Mouse (Mus musculus) CH12.LX (cell line): ENCODE measurements around the gene Serpinb6c. TPM values are rescaled to one million over a fixed set of nuclear protein-coding genes. Genes with fewer than 3 reads are reported as not detected.

ENCODE experiments used
- DNase-seq: peaks from one replicate; pipeline ENCODE4 v3.0.0-alpha.2; 2013; ENCODE audit errors: extremely low read depth
- H3K27ac ChIP-seq: 2 replicates; pipeline ENCODE4 v1.5.1; 2012; ENCODE audit warnings: low read depth, mild to moderate bottlenecking, control low read depth, moderate library complexity; ENCODE audit not compliant: insufficient read depth
- H3K27me3 ChIP-seq: replicated peaks from 2 replicates; pipeline ENCODE3; 2012; ENCODE audit warnings: inconsistent platforms
- H3K36me3 ChIP-seq, 2 experiments: replicated peaks in 1 of 2; 2 replicates each; pipeline versions ENCODE3 to v1.6.1; 2012; ENCODE audit warnings: inconsistent platforms in 1 of 2, low read length in 1 of 2, mild to moderate bottlenecking in 1 of 2, mixed read lengths in 1 of 2, moderate library complexity in 1 of 2; ENCODE audit not compliant: control insufficient read depth in 1 of 2, insufficient read depth in 1 of 2
- H3K4me1 ChIP-seq, 2 experiments: 2 replicates each; pipeline ENCODE4 v1.6.1; 2012; ENCODE audit warnings: inconsistent platforms in 1 of 2, moderate library complexity in 1 of 2; ENCODE audit not compliant: insufficient read depth in 2 of 2, control insufficient read depth in 1 of 2
- H3K4me2 ChIP-seq: 2 replicates; pipeline ENCODE4 v1.6.1; 2012; ENCODE audit warnings: low read depth, mild to moderate bottlenecking, control low read depth; ENCODE audit not compliant: poor library complexity, insufficient read depth, severe bottlenecking
- H3K4me3 ChIP-seq, 3 experiments: fragments of 150-350 bp in 1 of 3; sonication (generic) in 1 of 3; replicated peaks in 1 of 3; 2 replicates each; pipeline versions ENCODE3 to v1.5.1; 2011 to 2012; ENCODE audit warnings: low read depth in 2 of 3, low read length in 2 of 3, mild to moderate bottlenecking in 2 of 3, moderate library complexity in 2 of 3, control low read depth in 1 of 3, improper control_type of control experiment in 1 of 3, inconsistent platforms in 1 of 3, mixed read lengths in 1 of 3; ENCODE audit not compliant: poor library complexity in 1 of 3
- H3K79me2 ChIP-seq: replicated peaks from 2 replicates; pipeline ENCODE4 v1.6.1; 2012; ENCODE audit warnings: mild to moderate bottlenecking, moderate library complexity; ENCODE audit not compliant: control insufficient read depth, poor library complexity, insufficient read depth, severe bottlenecking; ENCODE audit errors: extremely low read depth
- H3K9ac ChIP-seq: 2 replicates; pipeline ENCODE4 v1.6.1; 2012; ENCODE audit warnings: low read depth, mild to moderate bottlenecking, control low read depth, moderate library complexity; ENCODE audit not compliant: insufficient read depth
- H3K9me3 ChIP-seq: replicated peaks from 2 replicates; pipeline ENCODE3; 2012; ENCODE audit warnings: low read length, inconsistent platforms, mixed read lengths
- CTCF ChIP-seq, 2 experiments: IDR thresholded peaks in 1 of 2; conservative IDR thresholded peaks in 1 of 2; 2 replicates each; pipeline ENCODE4 v1.5.1; 2011 to 2012; ENCODE audit warnings: low read depth in 2 of 2, low read length in 2 of 2, improper control_type of control experiment in 1 of 2, inconsistent platforms in 1 of 2, mild to moderate bottlenecking in 1 of 2, moderate library complexity in 1 of 2
- E2F4 ChIP-seq: IDR thresholded peaks from 2 replicates; pipeline ENCODE4 v1.6.1; 2011; ENCODE audit warnings: low read depth, low read length, improper control_type of control experiment; ENCODE audit not compliant: insufficient replicate concordance
- ELF1 ChIP-seq: IDR thresholded peaks from 2 replicates; pipeline ENCODE4 v1.6.1; 2014; ENCODE audit warnings: low read depth, mild to moderate bottlenecking, inconsistent platforms, low read length, improper control_type of control experiment
- EP300 ChIP-seq: IDR thresholded peaks from 2 replicates; pipeline ENCODE4 v1.6.1; 2011; ENCODE audit warnings: low read length, improper control_type of control experiment
- GABPA ChIP-seq: IDR thresholded peaks from 2 replicates; pipeline ENCODE4 v1.6.1; 2012; ENCODE audit warnings: low read depth, low read length, improper control_type of control experiment, inconsistent platforms; ENCODE audit not compliant: insufficient replicate concordance
- HCFC1 ChIP-seq: IDR thresholded peaks from 2 replicates; pipeline ENCODE4 v1.6.1; 2012; ENCODE audit warnings: low read depth, mild to moderate bottlenecking, inconsistent platforms, low read length, improper control_type of control experiment
- KAT2A ChIP-seq: IDR thresholded peaks from 2 replicates; pipeline ENCODE4 v1.6.1; 2012; ENCODE audit warnings: low read length, improper control_type of control experiment, inconsistent platforms; ENCODE audit not compliant: insufficient replicate concordance
- MAFK ChIP-seq: IDR thresholded peaks from 2 replicates; pipeline ENCODE4 v1.6.1; 2011; ENCODE audit warnings: low read length, improper control_type of control experiment; ENCODE audit not compliant: insufficient replicate concordance
- MAZ ChIP-seq: IDR thresholded peaks from 2 replicates; pipeline ENCODE4 v1.6.1; 2012; ENCODE audit warnings: low read depth, mild to moderate bottlenecking, inconsistent platforms, low read length, improper control_type of control experiment, moderate library complexity
- MEF2A ChIP-seq: IDR thresholded peaks from 2 replicates; pipeline ENCODE4 v1.6.1; 2014; ENCODE audit warnings: low read depth, mild to moderate bottlenecking, inconsistent platforms, low read length, improper control_type of control experiment, borderline replicate concordance
- MXI1 ChIP-seq: IDR thresholded peaks from 2 replicates; pipeline ENCODE4 v1.6.1; 2011; ENCODE audit warnings: mild to moderate bottlenecking, low read depth, low read length, improper control_type of control experiment
- NRF1 ChIP-seq: IDR thresholded peaks from 2 replicates; pipeline ENCODE4 v1.6.1; 2014; ENCODE audit warnings: low read depth, mild to moderate bottlenecking, inconsistent platforms, low read length, improper control_type of control experiment, moderate library complexity
- PAX5 ChIP-seq: IDR thresholded peaks from 2 replicates; pipeline ENCODE4 v1.6.1; 2012; ENCODE audit warnings: low read length, inconsistent platforms, mixed read lengths
- POLR2AphosphoS2 ChIP-seq: IDR thresholded peaks from 2 replicates; pipeline ENCODE4 v1.6.1; 2011; ENCODE audit warnings: low read depth, low read length, improper control_type of control experiment
- TCF12 ChIP-seq: IDR thresholded peaks from 2 replicates; pipeline ENCODE4 v1.6.1; 2014; ENCODE audit warnings: low read depth, mild to moderate bottlenecking, inconsistent platforms, low read length, improper control_type of control experiment
- UBTF ChIP-seq: IDR thresholded peaks from 2 replicates; pipeline ENCODE4 v1.6.1; 2012; ENCODE audit warnings: low read depth, mild to moderate bottlenecking, inconsistent platforms, low read length, improper control_type of control experiment, moderate library complexity
- USF2 ChIP-seq: conservative IDR thresholded peaks from 2 replicates; pipeline ENCODE4 v1.6.1; 2011; ENCODE audit warnings: low read depth, low read length, improper control_type of control experiment
- ZC3H11A ChIP-seq: IDR thresholded peaks from 2 replicates; pipeline ENCODE4 v1.6.1; 2012; ENCODE audit warnings: low read depth, mild to moderate bottlenecking, inconsistent platforms, low read length, improper control_type of control experiment
- dilution Hi-C: fragments of 300-500 bp; cut with MboI; formaldehyde crosslinking; loops from 2 replicates; pipeline ENCODE4 v1.14.3; 2020; ENCODE audit warnings: low sequenced_read_pairs; ENCODE audit not compliant: extremely low pct_unique_long_range_greater_than_20kb, extremely low pct_ligation_motif_present
- in situ Hi-C: fragments of 300-500 bp; cut with MboI; formaldehyde crosslinking; loops from 3 replicates; pipeline ENCODE4 v1.14.3; 2019; ENCODE audit warnings: low sequenced_read_pairs, low pct_ligation_motif_present, low pct_unique_long_range_greater_than_20kb, mixed read lengths
- polyA plus RNA-seq: library from polyadenylated mRNA; unstranded; fragments of >175 nt; gene quantifications from 2 replicates; pipeline ENCODE4 v1.2.1, GENCODE M21; 2012; ENCODE audit warnings: low read depth; ENCODE audit not compliant: insufficient read length
- total RNA-seq, 2 experiments: library from RNA; depleted of rRNA; stranded (reverse); fragments of 300-350 nt in 1 of 2; fragments of >200 nt in 1 of 2; gene quantifications; 2 replicates each; pipeline ENCODE4 v1.2.3; 2012 to 2014

Gene Serpinb6c
- total and polyA plus RNA-seq, 3 experiments, result not detected

DNA sequence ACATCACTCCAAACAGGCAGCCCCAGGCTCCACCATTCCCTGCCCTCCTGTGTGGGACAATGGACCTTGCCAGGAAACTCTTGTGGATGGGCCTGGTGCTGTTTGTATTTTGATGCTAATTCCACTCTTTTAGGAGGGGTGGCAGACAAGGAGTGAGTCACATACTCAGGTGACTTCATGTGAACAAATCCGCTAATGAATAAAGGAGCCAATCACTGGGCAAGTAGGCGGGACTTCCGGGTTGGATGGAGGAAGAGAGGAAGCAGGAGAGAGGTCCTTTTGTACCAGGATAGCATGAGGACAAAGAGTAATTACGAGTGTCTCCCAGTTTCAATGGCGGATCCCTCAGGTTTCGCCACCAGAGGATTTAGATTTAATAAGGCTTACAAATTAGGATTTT, 15.5 kb upstream of the Serpinb6c start:
- Histone ChIP-seq H3K9me3 (no peaks in the 10 kb centered on the region), H3K27ac (no peak overlapping the region), H3K79me2 (no peaks in the 10 kb centered on the region), H3K9ac (no peak overlapping the region), H3K27me3 (no peaks in the 10 kb centered on the region), H3K4me3 (no peak overlapping the region), H3K36me3 (peaks cover 0 to 6% of the 10 kb centered on the region in 2 experiments), H3K4me1 (no peaks in the 10 kb centered on the region), H3K4me2 (no peak overlapping the region)
- DNase-seq, result no peak
- in situ Hi-C loops, result loop anchor here (25.0 kb wide), 1 partner anchor 1059 kb away; the partner anchor contains the start of gene Serpinb1a
- dilution Hi-C loops, result no loop called here
- TF ChIP-seq GABPA (no peak), MAFK (no peak), PAX5 (no peak), HCFC1 (no peak), TCF12 (no peak)

DNA sequence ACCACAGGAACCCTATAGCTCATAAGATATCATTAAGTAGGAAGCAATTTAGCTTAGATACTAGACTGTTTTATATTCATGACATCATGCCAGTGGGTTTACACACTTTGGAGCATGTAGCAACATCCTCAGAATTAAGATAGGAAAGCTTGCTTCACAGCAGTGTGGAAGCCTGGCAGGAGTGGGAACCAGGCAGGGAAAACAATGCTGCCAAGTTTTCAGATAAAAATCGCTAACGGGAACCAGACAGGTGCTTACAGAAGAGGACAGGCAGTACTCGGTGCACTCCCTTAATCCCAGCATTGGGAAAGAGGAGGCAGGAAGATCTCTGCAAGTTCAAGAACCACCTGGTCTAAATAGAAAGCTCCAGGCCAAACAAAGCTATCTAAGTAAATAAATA, 1.3 kb upstream of the Serpinb6c start:
- no peak for DNase-seq
- no peak for TF ChIP-seq E2F4
- no peak for TF ChIP-seq UBTF
- TF ChIP-seq KAT2A, result no peak
- TF ChIP-seq MEF2A, result no peak
- TF ChIP-seq, all 38 proteins: peak for 0
- H3K4me3 ChIP-seq, result no peak overlapping the region
- H3K4me2 ChIP-seq, result no peak overlapping the region
- H3K36me3 ChIP-seq, result no peaks in the 10 kb centered on the region
- no peaks in the 10 kb centered on the region for H3K4me1 ChIP-seq
- H3K79me2 ChIP-seq, result no peaks in the 10 kb centered on the region
- dilution Hi-C loops (no loop called here), in situ Hi-C loops (loop anchor here (25.0 kb wide), 1 partner anchor 1045 kb away; the partner anchor contains the start of gene Serpinb1a)
- H3K9ac ChIP-seq, result no peak overlapping the region
- H3K27ac ChIP-seq, result no peak overlapping the region
- no peaks in the 10 kb centered on the region for H3K9me3 ChIP-seq
- H3K27me3 ChIP-seq, result no peaks in the 10 kb centered on the region

DNA sequence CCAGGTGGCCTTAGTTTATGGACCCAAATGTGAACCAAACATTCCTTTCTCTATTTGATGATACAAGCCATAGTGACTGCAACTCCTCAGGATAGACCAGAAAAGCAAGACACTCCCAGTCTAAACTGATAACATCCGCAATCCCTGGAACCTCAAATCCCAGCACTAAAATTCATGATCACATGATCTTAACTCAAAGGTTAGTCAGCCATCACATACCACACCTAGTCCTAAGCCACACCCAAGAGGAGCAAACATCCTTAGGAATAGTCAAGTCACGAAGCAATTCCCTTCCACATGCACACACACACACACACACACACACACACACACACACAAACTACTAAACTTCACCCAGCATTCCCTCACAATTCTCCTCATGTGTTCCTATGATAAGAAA, 2.2 kb downstream of the Serpinb6c start:
- dilution Hi-C loops, result no loop called here
- H3K4me2 ChIP-seq, result no peak overlapping the region
- no peaks in the 10 kb centered on the region for H3K27me3 ChIP-seq
- H3K27ac ChIP-seq, result no peak overlapping the region
- H3K9me3 ChIP-seq, result no peaks in the 10 kb centered on the region
- H3K9ac ChIP-seq, result no peak overlapping the region
- DNase-seq, result no peak
- in situ Hi-C loops, result loop anchor here (25.0 kb wide), 1 partner anchor 1041 kb away; the partner anchor contains the start of gene Serpinb1a
- no peaks in the 10 kb centered on the region for H3K79me2 ChIP-seq
- H3K4me1 ChIP-seq, result no peaks in the 10 kb centered on the region
- no peak overlapping the region for H3K4me3 ChIP-seq
- no peaks in the 10 kb centered on the region for H3K36me3 ChIP-seq
- TF ChIP-seq HCFC1 (no peak), MAZ (no peak), CTCF (conservative IDR thresholded peaks at IDR 0.05 in 1 of 2, IDR thresholded peaks at IDR 0.05 in 1 of 2; ENCODE audit: low read depth in 2 of 2, low read length in 2 of 2) (no peak), PAX5 (no peak), USF2 (no peak), NRF1 (no peak), EP300 (no peak), MXI1 (no peak), ZC3H11A (no peak), POLR2AphosphoS2 (no peak), ELF1 (no peak), TCF12 (no peak), GABPA (no peak)
